ENCODE assay signal across 8 mouse cellular contexts in the genomic region with DNA sequence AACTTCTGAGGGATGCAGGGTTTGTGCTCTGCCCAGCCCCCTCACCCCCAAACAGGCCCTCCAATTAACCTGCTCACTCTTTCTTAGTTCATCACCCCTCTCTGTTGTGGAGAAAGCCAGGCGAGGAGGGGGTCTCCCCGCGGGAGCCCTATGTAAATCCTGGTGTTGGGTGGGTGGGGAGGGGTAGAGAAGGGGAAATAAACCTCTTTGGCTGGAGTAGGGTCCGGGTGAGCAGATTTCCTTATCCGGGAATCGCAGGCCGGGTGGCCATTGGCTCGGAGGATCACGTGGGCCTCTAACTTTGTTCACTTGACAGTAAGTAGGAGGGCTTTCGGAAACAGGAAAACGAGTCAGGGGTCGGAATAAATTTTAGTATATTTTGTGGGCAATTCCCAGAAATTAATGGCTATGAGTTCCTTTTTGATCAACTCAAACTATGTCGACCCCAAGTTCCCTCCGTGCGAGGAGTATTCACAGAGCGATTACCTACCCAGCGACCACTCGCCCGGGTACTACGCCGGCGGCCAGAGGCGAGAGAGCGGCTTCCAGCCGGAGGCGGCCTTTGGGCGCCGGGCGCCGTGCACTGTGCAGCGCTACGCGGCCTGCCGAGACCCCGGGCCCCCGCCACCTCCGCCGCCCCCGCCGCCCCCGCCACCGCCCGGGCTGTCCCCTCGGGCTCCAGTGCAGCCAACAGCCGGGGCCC. TPM values are rescaled to one million over a fixed set of nuclear protein-coding genes. Genes with fewer than 3 reads are reported as not detected.
DNase-seq lines count a peak whose midpoint lies in the region; ATAC-seq and TF ChIP-seq lines count a peak whose summit lies in the region.

No protein-coding gene starts in this region.

- H3K27me3 ChIP-seq in forebrain, postnatal 0 days (ENCODE audit: insufficient read depth, low read length): peaks cover 99% of the 10 kb centered on the region
- peaks cover 3% of the 10 kb centered on the region for H3K27me3 ChIP-seq in intestine, embryonic 15.5 days (replicated peaks)
- peaks cover 75% of the 10 kb centered on the region for H3K27me3 ChIP-seq in liver, postnatal 0 days (ENCODE audit: insufficient read depth, low read length)
- no peaks in the 10 kb centered on the region for H3K27me3 ChIP-seq in neural tube, embryonic 14.5 days (ENCODE audit: control insufficient read depth, insufficient read depth, low read length)

- no peak for ATAC-seq in forebrain, postnatal 0 days
- peak; percentile 77 for ATAC-seq in intestine, embryonic 15.5 days
- peak; percentile 59; the same call in 1 of the 2 replicates for ATAC-seq in liver, postnatal 0 days
- ATAC-seq in neural tube, embryonic 14.5 days (ENCODE audit: low read depth): peak; percentile 62

- H3K4me3 ChIP-seq in forebrain, postnatal 0 days (ENCODE audit: low read depth, low read length): no peak overlapping the region
- peak overlapping the region; percentile 64 for H3K4me3 ChIP-seq in intestine, embryonic 15.5 days (replicated peaks)
- peak overlapping the region; percentile 49 for H3K4me3 ChIP-seq in liver, postnatal 0 days (ENCODE audit: low read depth, low read length)
- H3K4me3 ChIP-seq in neural tube, embryonic 14.5 days (ENCODE audit: low read depth, low read length): peak overlapping the region; percentile 95

- peak overlapping the region; percentile 10; the same call in 1 of the 2 replicates for H3K4me2 ChIP-seq in forebrain, postnatal 0 days (ENCODE audit: low read depth)
- peak overlapping the region; percentile 81 for H3K4me2 ChIP-seq in intestine, embryonic 15.5 days (replicated peaks)
- peak overlapping the region; percentile 69 for H3K4me2 ChIP-seq in liver, postnatal 0 days (ENCODE audit: low read depth, low read length)
- peak overlapping the region; percentile 100 for H3K4me2 ChIP-seq in neural tube, embryonic 14.5 days (ENCODE audit: low read depth, low read length)

- TF ChIP-seq EP300 in liver, postnatal 0 days (IDR thresholded peaks at IDR 0.05; ENCODE audit: low read depth): no peak

- DNase-seq in 3134 (ENCODE audit: extremely low read depth, insufficient read length, low spot score) (peak; percentile 68), adipocyte (ENCODE audit: low spot score) (peak; percentile 75)
- no peak for DNase-seq in forebrain, postnatal 0 days
- DNase-seq in liver, postnatal 0 days: peak; percentile 29
- DNase-seq in frontal cortex, postnatal 14 days (ENCODE audit: low spot score in 2 of 2): no peak
- DNase-seq in cerebellum, postnatal 36 days: no peak

- no peaks in the 10 kb centered on the region for H3K36me3 ChIP-seq in forebrain, postnatal 0 days (ENCODE audit: insufficient read depth)
- no peaks in the 10 kb centered on the region for H3K36me3 ChIP-seq in intestine, embryonic 15.5 days
- no peaks in the 10 kb centered on the region for H3K36me3 ChIP-seq in liver, postnatal 0 days (replicated peaks; ENCODE audit: insufficient read depth, low read length)
- H3K36me3 ChIP-seq in neural tube, embryonic 14.5 days (ENCODE audit: control insufficient read depth, insufficient read depth, low read length): peaks cover 6% of the 10 kb centered on the region

- no peak for TF ChIP-seq CTCF in forebrain, postnatal 0 days (IDR thresholded peaks at IDR 0.05; ENCODE audit: low read depth)
- no peak for TF ChIP-seq CTCF in liver, postnatal 0 days (IDR thresholded peaks at IDR 0.05; ENCODE audit: low read depth)

- H3K27ac ChIP-seq in forebrain, postnatal 0 days (ENCODE audit: low read depth, low read length): no peak overlapping the region
- peak overlapping the region; percentile 98 for H3K27ac ChIP-seq in intestine, embryonic 15.5 days
- peak overlapping the region; percentile 68 for H3K27ac ChIP-seq in liver, postnatal 0 days (ENCODE audit: low read depth)
- H3K27ac ChIP-seq in neural tube, embryonic 14.5 days (ENCODE audit: low read depth, low read length): peak overlapping the region; percentile 100

- H3K4me1 ChIP-seq in forebrain, postnatal 0 days (ENCODE audit: insufficient read depth): no peaks in the 10 kb centered on the region
- peaks cover 20% of the 10 kb centered on the region for H3K4me1 ChIP-seq in intestine, embryonic 15.5 days (replicated peaks)
- no peaks in the 10 kb centered on the region for H3K4me1 ChIP-seq in liver, postnatal 0 days (ENCODE audit: insufficient read depth)
- H3K4me1 ChIP-seq in neural tube, embryonic 14.5 days (ENCODE audit: control insufficient read depth, insufficient read depth, low read length): peaks cover 61% of the 10 kb centered on the region

- no peak overlapping the region for H3K9ac ChIP-seq in forebrain, postnatal 0 days
- peak overlapping the region; percentile 83 for H3K9ac ChIP-seq in intestine, embryonic 15.5 days
- H3K9ac ChIP-seq in liver, postnatal 0 days (replicated peaks): peak overlapping the region; percentile 54
- H3K9ac ChIP-seq in neural tube, embryonic 14.5 days (replicated peaks; ENCODE audit: low read depth, low read length): peak overlapping the region; percentile 100

- no peaks in the 10 kb centered on the region for H3K9me3 ChIP-seq in forebrain, postnatal 0 days (ENCODE audit: low read length)
- no peaks in the 10 kb centered on the region for H3K9me3 ChIP-seq in intestine, embryonic 15.5 days
- no peaks in the 10 kb centered on the region for H3K9me3 ChIP-seq in liver, postnatal 0 days (ENCODE audit: low read length)
- H3K9me3 ChIP-seq in neural tube, embryonic 14.5 days (ENCODE audit: control insufficient read depth, low read length): no peaks in the 10 kb centered on the region

- WGBS in forebrain, postnatal 0 days: under 1% methylated on average over 34 of the region's 45 CpGs
- WGBS in intestine, embryonic 15.5 days: 0% methylated on average over 43 of the region's 45 CpGs
- WGBS in liver, postnatal 0 days (ENCODE audit: insufficient replicate concordance): under 1% methylated on average over 44 of the region's 45 CpGs
- WGBS in neural tube, embryonic 14.5 days: 1% methylated on average over 36 of the region's 45 CpGs

RNA-seq across cellular contexts. Expression of a gene that starts 0.5 kb away (rescaled TPM):
- total RNA-seq in forebrain, postnatal 0 days (2014; rRNA removed): not detected in 2 replicates
- not detected in 2 replicates for polyA plus RNA-seq in forebrain, postnatal 0 days (2015; fragmentation: Nextera tagmentation; extraction: Ambion mirVana)
- 2.8 and 3.2 TPM in 2 replicates for polyA plus RNA-seq in intestine, embryonic 15.5 days (2015; fragmentation: Nextera tagmentation; extraction: Ambion mirVana)
- polyA plus RNA-seq in liver, postnatal 0 days (2015; fragmentation: Nextera tagmentation; extraction: Ambion mirVana): 0.22 and 0.27 TPM in 2 replicates
- 3.4 and 4.1 TPM in 2 replicates for polyA plus RNA-seq in neural tube, embryonic 14.5 days (2014; fragmentation: Nextera tagmentation; extraction: Ambion mirVana)

RNA-seq across cellular contexts. Expression of a gene that starts 4.6 kb away (rescaled TPM):
- total RNA-seq in forebrain, postnatal 0 days (2014; rRNA removed): not detected in 2 replicates
- polyA plus RNA-seq in forebrain, postnatal 0 days (2015; fragmentation: Nextera tagmentation; extraction: Ambion mirVana): not detected in 2 replicates
- polyA plus RNA-seq in intestine, embryonic 15.5 days (2015; fragmentation: Nextera tagmentation; extraction: Ambion mirVana): 1.8 and 2.7 TPM in 2 replicates
- polyA plus RNA-seq in liver, postnatal 0 days (2015; fragmentation: Nextera tagmentation; extraction: Ambion mirVana): 0.19 and 0.26 TPM in 2 replicates
- polyA plus RNA-seq in neural tube, embryonic 14.5 days (2014; fragmentation: Nextera tagmentation; extraction: Ambion mirVana): 13.5 and 13.9 TPM in 2 replicates

RNA-seq across cellular contexts. Expression of a gene that starts 15.4 kb away (rescaled TPM):
- total RNA-seq in forebrain, postnatal 0 days (2014; rRNA removed): not detected in 2 replicates
- not detected in 2 replicates for polyA plus RNA-seq in forebrain, postnatal 0 days (2015; fragmentation: Nextera tagmentation; extraction: Ambion mirVana)
- 27.2 and 31.3 TPM in 2 replicates for polyA plus RNA-seq in intestine, embryonic 15.5 days (2015; fragmentation: Nextera tagmentation; extraction: Ambion mirVana)
- 0.75 and 0.91 TPM in 2 replicates for polyA plus RNA-seq in liver, postnatal 0 days (2015; fragmentation: Nextera tagmentation; extraction: Ambion mirVana)
- 49.1 and 52.4 TPM in 2 replicates for polyA plus RNA-seq in neural tube, embryonic 14.5 days (2014; fragmentation: Nextera tagmentation; extraction: Ambion mirVana)

RNA-seq across cellular contexts. Expression of a gene that starts 26.2 kb away (rescaled TPM):
- total RNA-seq in forebrain, postnatal 0 days (2014; rRNA removed): not detected in 2 replicates
- polyA plus RNA-seq in forebrain, postnatal 0 days (2015; fragmentation: Nextera tagmentation; extraction: Ambion mirVana): not detected in 2 replicates
- polyA plus RNA-seq in intestine, embryonic 15.5 days (2015; fragmentation: Nextera tagmentation; extraction: Ambion mirVana): 14.4 and 16.1 TPM in 2 replicates
- not detected in 2 replicates for polyA plus RNA-seq in liver, postnatal 0 days (2015; fragmentation: Nextera tagmentation; extraction: Ambion mirVana)
- 138 and 141 TPM in 2 replicates for polyA plus RNA-seq in neural tube, embryonic 14.5 days (2014; fragmentation: Nextera tagmentation; extraction: Ambion mirVana)

RNA-seq across cellular contexts. Expression of a gene that starts 31.8 kb away (rescaled TPM):
- total RNA-seq in forebrain, postnatal 0 days (2014; rRNA removed): not detected in 2 replicates
- not detected in 2 replicates for polyA plus RNA-seq in forebrain, postnatal 0 days (2015; fragmentation: Nextera tagmentation; extraction: Ambion mirVana)
- 17.7 and 19.8 TPM in 2 replicates for polyA plus RNA-seq in intestine, embryonic 15.5 days (2015; fragmentation: Nextera tagmentation; extraction: Ambion mirVana)
- polyA plus RNA-seq in liver, postnatal 0 days (2015; fragmentation: Nextera tagmentation; extraction: Ambion mirVana): 0.67 and 1.1 TPM in 2 replicates
- polyA plus RNA-seq in neural tube, embryonic 14.5 days (2014; fragmentation: Nextera tagmentation; extraction: Ambion mirVana): 45.2 and 48.5 TPM in 2 replicates

Comparison
In these comparisons a context has a peak if more than half of its experiments do, and no peak if none do; other contexts are left out.
1. DNase-seq: peak in 3134 (single experiment), adipocyte (single experiment) and liver, postnatal 0 days (single experiment); none in forebrain, postnatal 0 days (single experiment), frontal cortex, postnatal 14 days (0 of 2) and cerebellum, postnatal 36 days (0 of 2).
2. H3K4me2 ChIP-seq: peak in every context shown above with its lines; median percentile 100 in neural tube, embryonic 14.5 days; 81 in intestine, embryonic 15.5 days; 69 in liver, postnatal 0 days; 10 in forebrain, postnatal 0 days.
3. RNA of a gene that starts 15.4 kb away (polyA plus RNA-seq): 49.1 to 52.4 TPM in neural tube, embryonic 14.5 days and 27.2 to 31.3 TPM in intestine, embryonic 15.5 days; 0.75 to 0.91 TPM in liver, postnatal 0 days and not detected in forebrain, postnatal 0 days; every median in the first group is over 10 times any median in the second.